Mouse (Mus musculus): ENCODE data around the gene Chaf1b. TPM values are rescaled to one million over a fixed set of nuclear protein-coding genes. Genes with fewer than 3 reads are reported as not detected.

Gene Chaf1b
- total RNA-seq, 2 experiments from 2014 or later: 50.8 to 73.7 TPM

- no peak for ATAC-seq (replicated peaks; ENCODE audit: poor library complexity, severe bottlenecking)
These were observed 59.2 kb downstream of the Chaf1b start for GRCm38 (mm10) chr16:93942796-93943502.

DNA sequence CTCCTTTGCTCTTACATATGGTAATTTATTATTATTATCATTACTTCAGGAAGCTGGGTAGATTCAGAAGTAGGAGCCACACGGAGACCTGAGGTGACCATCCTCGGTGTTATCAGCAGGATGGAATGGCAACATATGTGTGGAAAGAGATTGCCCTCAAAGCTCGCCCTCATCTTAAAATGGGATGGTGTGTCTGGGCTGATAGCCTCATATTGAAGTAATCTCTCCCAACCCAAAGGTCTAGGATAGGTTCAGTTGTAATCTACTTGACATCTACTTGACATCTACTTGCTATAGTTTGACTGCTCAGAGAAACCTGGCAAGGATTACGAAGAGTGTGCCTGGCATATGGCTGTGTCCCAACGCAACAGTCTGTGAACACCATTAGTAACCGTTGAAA, 60.6 kb downstream of the Chaf1b start:
- ATAC-seq (replicated peaks; ENCODE audit: poor library complexity, severe bottlenecking): no peak

DNA sequence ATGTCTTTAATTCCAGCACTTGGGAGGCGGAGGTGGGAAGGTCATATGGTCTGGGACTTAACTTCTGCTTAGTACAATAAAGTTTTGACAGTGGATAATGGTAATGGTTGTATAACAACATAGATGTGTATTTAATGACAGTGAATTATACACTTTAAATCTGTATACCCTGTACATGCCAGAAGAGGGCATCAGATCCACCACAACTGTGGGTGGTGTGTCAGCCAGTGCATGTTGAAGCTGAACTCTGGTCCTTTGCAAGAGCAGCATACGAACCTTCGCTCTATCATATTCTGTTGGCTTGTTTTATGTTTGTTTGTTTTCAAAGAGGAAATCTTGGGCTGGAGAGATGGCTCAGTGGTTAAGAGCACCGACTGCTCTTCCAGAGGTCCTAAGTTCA, 63.7 kb downstream of the Chaf1b start:
- peak; percentile 44; the same call in 1 of the 2 replicates for ATAC-seq (replicated peaks; ENCODE audit: poor library complexity, severe bottlenecking)

Other genes with a start within 250 kb of the Chaf1b start
- 1.2 TPM in 1 of 2 replicates, not detected in the other for gene Cbr3, start 200.7 kb upstream of the Chaf1b start, total RNA-seq (2014; fragmentation: Nextera tagmentation)
- gene Cbr3, start 200.7 kb upstream of the Chaf1b start, total RNA-seq (2017): 0.65 and 0.72 TPM in 2 replicates
- gene Dop1b, start 172.0 kb upstream of the Chaf1b start, total RNA-seq (2014; fragmentation: Nextera tagmentation): 15.8 and 21.4 TPM in 2 replicates
- 2.2 and 5.0 TPM in 2 replicates for gene Dop1b, start 172.0 kb upstream of the Chaf1b start, total RNA-seq (2017)
- 74.0 and 110 TPM in 2 replicates for gene Morc3, start 51.8 kb upstream of the Chaf1b start, total RNA-seq (2014; fragmentation: Nextera tagmentation)
- 172 and 330 TPM in 2 replicates for gene Morc3, start 51.8 kb upstream of the Chaf1b start, total RNA-seq (2017)
- not detected in 2 replicates for gene Cldn14, start 124.9 kb downstream of the Chaf1b start, total RNA-seq (2014; fragmentation: Nextera tagmentation)
- not detected in 2 replicates for gene Cldn14, start 124.9 kb downstream of the Chaf1b start, total RNA-seq (2017)
- gene Sim2, start 201.0 kb downstream of the Chaf1b start, total RNA-seq (2014; fragmentation: Nextera tagmentation): not detected in 2 replicates
- gene Sim2, start 201.0 kb downstream of the Chaf1b start, total RNA-seq (2017): 0.09 and 0.26 TPM in 2 replicates

Data from granulocyte monocyte progenitor cell, adult 5-6 weeks (primary cell).